Mouse (Mus musculus): Measurements from ENCODE around the gene Zfp653.
A peak's percentile ranks its signal among the peaks of the same experiment; 100 is the strongest.
"Not testable (repeated sequence)": the region's sequence is repeated elsewhere in the genome, so short reads cannot be mapped to it uniquely, and the experiment has no call there.

Gene Zfp653

GRCm38 (mm10) chr9:22070791-22071573 lies at the start of gene Zfp653, which contains the start of gene Gm49318:
Zfp653 (minus strand) TSS chr9:22071376.
Gm49318 (minus strand) TSS chr9:22071259.
- peak; percentile 89 for DNase-seq (ENCODE audit: low spot score)

- no peak for DNase-seq (ENCODE audit: low spot score)
Observed at GRCm38 (mm10) chr9:22119543-22119942, 48.4 kb upstream of the Zfp653 start.

- peak; percentile 33 for DNase-seq (ENCODE audit: low spot score)
Observed at GRCm38 (mm10) chr9:22117754-22118456, 46.7 kb upstream of the Zfp653 start.

- DNase-seq (ENCODE audit: low spot score) = peak; percentile 89
Observed at GRCm38 (mm10) chr9:22116740-22117426, 45.7 kb upstream of the Zfp653 start, which contains the start of gene Elof1. Elof1 (minus strand) TSS chr9:22117172.

GRCm38 (mm10) chr9:22116086-22116485 lies 44.9 kb upstream of the Zfp653 start:
- peak; percentile 51 for DNase-seq (ENCODE audit: low spot score)

- DNase-seq (ENCODE audit: low spot score) = no peak
Observed at GRCm38 (mm10) chr9:22115635-22116034, 44.5 kb upstream of the Zfp653 start.

GRCm38 (mm10) chr9:22108194-22108593 lies 37.0 kb upstream of the Zfp653 start:
- no peak for DNase-seq (ENCODE audit: low spot score)

GRCm38 (mm10) chr9:22099922-22100321 lies 28.7 kb upstream of the Zfp653 start:
- DNase-seq (ENCODE audit: low spot score) = no peak

- no peak for DNase-seq (ENCODE audit: low spot score)
Observed at GRCm38 (mm10) chr9:22098993-22099696, 28.0 kb upstream of the Zfp653 start, which contains the start of gene Cnn1. Cnn1 (plus strand) TSS chr9:22099216.

GRCm38 (mm10) chr9:22095854-22096307 lies 24.7 kb upstream of the Zfp653 start:
- peak; percentile 76 for DNase-seq (ENCODE audit: low spot score)

GRCm38 (mm10) chr9:22092746-22093145 lies 21.6 kb upstream of the Zfp653 start:
- DNase-seq (ENCODE audit: low spot score) = no peak

GRCm38 (mm10) chr9:22089986-22090385 lies 18.8 kb upstream of the Zfp653 start:
- DNase-seq (ENCODE audit: low spot score) = no peak

- DNase-seq (ENCODE audit: low spot score) = no peak
Observed at GRCm38 (mm10) chr9:22089281-22089680, 18.1 kb upstream of the Zfp653 start.

- no peak for DNase-seq (ENCODE audit: low spot score)
Observed at GRCm38 (mm10) chr9:22087034-22087618, 15.9 kb upstream of the Zfp653 start.

- no peak for DNase-seq (ENCODE audit: low spot score)
Observed at GRCm38 (mm10) chr9:22086012-22086411, 14.8 kb upstream of the Zfp653 start.

GRCm38 (mm10) chr9:22085022-22085834 lies 14.1 kb upstream of the Zfp653 start, which contains the start of gene Ecsit:
Ecsit (minus strand) TSS chr9:22085438.
- DNase-seq (ENCODE audit: low spot score) = peak; percentile 88

- DNase-seq (ENCODE audit: low spot score) = no peak
Observed at GRCm38 (mm10) chr9:22084667-22085021, 13.5 kb upstream of the Zfp653 start.

- no peak for DNase-seq (ENCODE audit: low spot score)
Observed at GRCm38 (mm10) chr9:22076223-22076622, 5.0 kb upstream of the Zfp653 start.

- DNase-seq (ENCODE audit: low spot score) = not testable (repeated sequence)
Observed at GRCm38 (mm10) chr9:22075778-22076177, 4.6 kb upstream of the Zfp653 start.

- DNase-seq (ENCODE audit: low spot score) = no peak
Observed at GRCm38 (mm10) chr9:22072276-22072675, 1.1 kb upstream of the Zfp653 start.

Data from MN1 (cell line).